Mouse (Mus musculus) liver, embryonic 14.5 days (tissue): Measurements from ENCODE around the gene Sphk2. TPM values are rescaled to one million over a fixed set of nuclear protein-coding genes. Genes with fewer than 3 reads are reported as not detected.

Experiments used
- ATAC-seq: fragments of 200-750 bp; cut with Nextera tagmentation; 2 replicates; pipeline ENCODE4 v1.8.0; 2017; ENCODE audit warnings: moderate number of reproducible peaks, mild to moderate bottlenecking, moderate library complexity; ENCODE audit not compliant: insufficient read depth
- DNase-seq, 3 experiments: peaks; one replicate each; pipeline ENCODE4 v3.0.0-alpha.2; 2012 to 2013; ENCODE audit warnings: low read depth in 3 of 3, low spot score in 3 of 3
- H3K27ac ChIP-seq: fragments of 300-500 bp; sonication (generic); 2 replicates; pipeline ENCODE4 v1.5.1; 2014; ENCODE audit warnings: moderate library complexity, mild to moderate bottlenecking, control low read depth, inconsistent platforms
- H3K27me3 ChIP-seq: fragments of 300-500 bp; sonication (generic); 2 replicates; pipeline ENCODE4 v1.6.1; 2014; ENCODE audit warnings: mild to moderate bottlenecking, low read length, moderate library complexity; ENCODE audit not compliant: control insufficient read depth, insufficient read depth
- H3K36me3 ChIP-seq: fragments of 300-500 bp; sonication (generic); replicated peaks from 2 replicates; pipeline ENCODE4 v1.6.1; 2014; ENCODE audit warnings: low read depth; ENCODE audit not compliant: control insufficient read depth, insufficient read depth
- H3K4me1 ChIP-seq, 2 experiments: fragments of 200-500 bp in 1 of 2; fragments of 300-500 bp in 1 of 2; sonication (generic) in 1 of 2; replicated peaks; 2 replicates each; pipeline ENCODE4 v1.6.1; 2012 to 2014; ENCODE audit warnings: antibody characterized with exemption in 1 of 2, inconsistent platforms in 1 of 2, low read length in 1 of 2; ENCODE audit not compliant: control insufficient read depth in 2 of 2, insufficient read depth in 2 of 2
- H3K4me2 ChIP-seq: fragments of 300-500 bp; sonication (generic); 2 replicates; pipeline ENCODE4 v1.6.1; 2014; ENCODE audit warnings: low read depth, mild to moderate bottlenecking, control low read depth, moderate library complexity
- H3K4me3 ChIP-seq, 2 experiments: fragments of 200-500 bp in 1 of 2; fragments of 300-500 bp in 1 of 2; sonication (generic) in 1 of 2; 2 replicates each; pipeline ENCODE4 v1.5.1; 2012 to 2014; ENCODE audit warnings: low read depth in 2 of 2, low read length in 2 of 2, mild to moderate bottlenecking in 2 of 2, control low read depth in 1 of 2, inconsistent platforms in 1 of 2, moderate library complexity in 1 of 2; ENCODE audit not compliant: insufficient read depth in 1 of 2
- H3K9ac ChIP-seq: fragments of 300-500 bp; sonication (generic); replicated peaks from 2 replicates; pipeline ENCODE4 v1.6.1; 2014; ENCODE audit warnings: mild to moderate bottlenecking, control low read depth, moderate library complexity
- H3K9me3 ChIP-seq: fragments of 300-500 bp; sonication (generic); 2 replicates; pipeline ENCODE4 v1.6.1; 2016; ENCODE audit warnings: low read length, mixed read lengths; ENCODE audit not compliant: control insufficient read depth
- CTCF ChIP-seq: IDR thresholded peaks from 2 replicates; pipeline ENCODE4 v1.5.1; 2016; ENCODE audit warnings: antibody characterized with exemption, low read depth, control low read depth
- EP300 ChIP-seq: IDR thresholded peaks from 2 replicates; pipeline ENCODE4 v1.6.1; 2016; ENCODE audit warnings: antibody characterized with exemption, low read depth
- WGBS: fragments of 180-500 bp; shearing (Covaris S2); extraction: QIAGEN DNeasy Blood & Tissue Kit; methylation state at CpG from one replicate; pipeline ENCODE4 v1.1.7; 2014; ENCODE audit not compliant: insufficient replicate concordance; 5-methylcytosine and 5-hydroxymethylcytosine counted together
- polyA plus RNA-seq, 2 experiments: library from polyadenylated mRNA; depleted of rRNA in 1 of 2; stranded (reverse) in 1 of 2; unstranded in 1 of 2; fragments of >200 nt; fragmentation: Nextera tagmentation in 1 of 2; extraction: Ambion mirVana in 1 of 2; gene quantifications; 2 replicates each; pipeline versions ENCODE4 v1.2.1 to v1.2.3; 2012 to 2014

The Sphk2 gene
- polyA plus RNA-seq (2012; rRNA removed) (7.6 and 9.1 TPM in 2 replicates), polyA plus RNA-seq (2014; fragmentation: Nextera tagmentation; extraction: Ambion mirVana) (5.8 and 9.0 TPM in 2 replicates)

GRCm38 (mm10) chr7:45717918-45718297 is at the start of gene Sphk2:
Gene Sphk2, minus strand, starts transcription at chr7:45718002.
- ATAC-seq: peak; percentile 70
- no peaks in the 10 kb centered on the region for H3K27me3 ChIP-seq
- WGBS: under 1% methylated on average over 41 of the region's 41 CpGs
- H3K9me3 ChIP-seq: no peaks in the 10 kb centered on the region
- no peak; the same call in 1 of the 2 replicates for TF ChIP-seq EP300
- TF ChIP-seq CTCF: 0 out of 2 replicates have a peak, but pooled peaks have one; percentile 38
- peak within 1 kb of the TSS; percentile 81 for H3K4me2 ChIP-seq
- H3K9ac ChIP-seq: peak within 1 kb of the TSS; percentile 99
- H3K4me1 ChIP-seq: peaks cover 21 to 26% of the 10 kb centered on the region in 2 experiments
- peaks cover 34% of the 10 kb centered on the region for H3K36me3 ChIP-seq
- H3K27ac ChIP-seq: peak within 1 kb of the TSS; percentile 78
- DNase-seq: peak; percentile 93 to 95 (median 94)
- H3K4me3 ChIP-seq: peak within 1 kb of the TSS; percentile 90

- H3K4me2 ChIP-seq: no peak overlapping the region
- H3K36me3 ChIP-seq: no peaks in the 10 kb centered on the region
- TF ChIP-seq EP300 (no peak), CTCF (peak; percentile 22; the same call in 1 of the 2 replicates)
- H3K27ac ChIP-seq: no peak overlapping the region
- no peak overlapping the region for H3K9ac ChIP-seq
- no peak overlapping the region for H3K4me3 ChIP-seq
- DNase-seq: no peak
- no peak for ATAC-seq
- H3K27me3 ChIP-seq: no peaks in the 10 kb centered on the region
- H3K4me1 ChIP-seq: no peaks in the 10 kb centered on the region
- H3K9me3 ChIP-seq: no peaks in the 10 kb centered on the region
- 69% methylated on average over 6 of the region's 6 CpGs for WGBS
Observed at GRCm38 (mm10) chr7:45767500-45767899, 49.7 kb upstream of the Sphk2 start.

GRCm38 (mm10) chr7:45766764-45767163 is 49.0 kb upstream of the Sphk2 start:
- H3K4me3 ChIP-seq: no peak overlapping the region
- no peak overlapping the region for H3K9ac ChIP-seq
- H3K4me2 ChIP-seq: no peak overlapping the region
- TF ChIP-seq CTCF: no peak
- TF ChIP-seq EP300: no peak
- no peaks in the 10 kb centered on the region for H3K4me1 ChIP-seq
- ATAC-seq: no peak
- WGBS: 37% methylated on average over 8 of the region's 8 CpGs
- no peak for DNase-seq
- H3K36me3 ChIP-seq: no peaks in the 10 kb centered on the region
- H3K9me3 ChIP-seq: no peaks in the 10 kb centered on the region
- H3K27ac ChIP-seq: no peak overlapping the region
- H3K27me3 ChIP-seq: no peaks in the 10 kb centered on the region

- no peaks in the 10 kb centered on the region for H3K36me3 ChIP-seq
- H3K27me3 ChIP-seq: no peaks in the 10 kb centered on the region
- H3K4me1 ChIP-seq: no peaks in the 10 kb centered on the region
- 39% methylated on average over 8 of the region's 8 CpGs for WGBS
- TF ChIP-seq CTCF: no peak
- TF ChIP-seq EP300: no peak
- DNase-seq: no peak
- no peak overlapping the region for H3K27ac ChIP-seq
- no peak overlapping the region for H3K4me3 ChIP-seq
- no peak overlapping the region for H3K9ac ChIP-seq
- H3K4me2 ChIP-seq: no peak overlapping the region
- H3K9me3 ChIP-seq: no peaks in the 10 kb centered on the region
- no peak for ATAC-seq
Observed at GRCm38 (mm10) chr7:45765995-45766394, 48.2 kb upstream of the Sphk2 start.

GRCm38 (mm10) chr7:45760151-45760550 is 42.3 kb upstream of the Sphk2 start:
- Histone ChIP-seq H3K4me3 (no peak overlapping the region), H3K9ac (no peak overlapping the region), H3K9me3 (no peaks in the 10 kb centered on the region), H3K27me3 (peaks cover 7% of the 10 kb centered on the region), H3K4me2 (no peak overlapping the region), H3K36me3 (no peaks in the 10 kb centered on the region), H3K4me1 (no peaks in the 10 kb centered on the region), H3K27ac (no peak overlapping the region)
- no peak for TF ChIP-seq CTCF
- TF ChIP-seq EP300: no peak
- ATAC-seq (no peak), DNase-seq (no peak)
- 49% methylated on average over 5 of the region's 5 CpGs for WGBS
